Mouse (Mus musculus) ES-Bruce4 (cell line): ENCODE measurements at regions not wholly inside any gene's neighbourhood (a gene's known extent, or its start where the extent isn't known, plus 50 kb on each side); places are given as distances from the start of the nearest gene placed in this dataset.

Source experiments
- H3K27ac ChIP-seq: 2 replicates; pipeline ENCODE4 v1.5.1; 2012; ENCODE audit warnings: low read length, inconsistent platforms; ENCODE audit not compliant: insufficient read depth
- H3K27me3 ChIP-seq: 2 replicates; pipeline ENCODE4 v1.6.1; 2012; ENCODE audit warnings: mild to moderate bottlenecking, low read length, inconsistent platforms; ENCODE audit not compliant: control insufficient read depth, poor library complexity, insufficient read depth, severe bottlenecking
- H3K36me3 ChIP-seq: 2 replicates; pipeline ENCODE4 v1.6.1; 2012; ENCODE audit warnings: inconsistent platforms, mild to moderate bottlenecking, low read length, moderate library complexity; ENCODE audit not compliant: control insufficient read depth, poor library complexity, insufficient read depth, severe bottlenecking
- H3K4me1 ChIP-seq: one replicate; pipeline ENCODE4 v1.8.1; 2011; ENCODE audit warnings: low read length; ENCODE audit not compliant: control insufficient read depth, insufficient read depth
- H3K4me3 ChIP-seq: 2 replicates; pipeline ENCODE4 v1.5.1; 2011; ENCODE audit warnings: low read depth, mild to moderate bottlenecking, low read length
- H3K9ac ChIP-seq: 2 replicates; pipeline ENCODE4 v1.6.1; 2012; ENCODE audit warnings: low read depth, mild to moderate bottlenecking, inconsistent platforms; ENCODE audit not compliant: poor library complexity, severe bottlenecking
- H3K9me3 ChIP-seq: replicated peaks from 2 replicates; pipeline ENCODE4 v1.6.1; 2012; ENCODE audit warnings: mild to moderate bottlenecking, low read length, inconsistent platforms; ENCODE audit not compliant: control insufficient read depth, poor library complexity, insufficient read depth, severe bottlenecking
- CTCF ChIP-seq: IDR thresholded peaks from one replicate; pipeline ENCODE4 v1.8.1; 2011; ENCODE audit warnings: low read depth, low read length
- EP300 ChIP-seq: IDR thresholded peaks from 2 replicates; pipeline ENCODE4 v1.6.1; 2011; ENCODE audit warnings: low read depth, low read length; ENCODE audit not compliant: insufficient read depth
- POLR2A ChIP-seq: IDR thresholded peaks from one replicate; pipeline ENCODE4 v1.8.1; 2011; ENCODE audit warnings: low read length; ENCODE audit not compliant: insufficient read depth

DNA sequence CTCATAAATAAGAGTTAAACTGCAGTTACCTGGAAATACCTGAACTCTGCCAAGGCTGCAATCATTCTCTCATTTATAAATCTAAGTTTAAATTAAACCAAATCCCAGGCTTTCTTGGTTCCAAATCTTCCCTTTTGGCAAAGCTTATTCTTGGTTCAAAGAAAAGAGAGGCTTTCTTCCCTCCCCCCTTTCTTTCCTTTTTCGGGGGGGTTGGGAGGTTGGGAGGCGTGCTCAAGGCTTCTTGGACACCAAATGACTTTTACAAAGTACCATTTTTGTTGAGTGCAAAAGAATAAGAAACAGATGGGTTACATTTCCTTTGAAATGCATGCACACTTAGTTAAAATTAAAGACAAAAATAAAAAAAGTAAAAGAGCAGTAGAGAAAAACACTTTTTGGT lies 105.4 kb upstream of the Mroh9 start:
- H3K4me3 ChIP-seq: no peak overlapping the region
- no peaks in the 10 kb centered on the region for H3K9me3 ChIP-seq
- no peaks in the 10 kb centered on the region for H3K27me3 ChIP-seq
- no peak overlapping the region for H3K27ac ChIP-seq
- TF ChIP-seq EP300 (no peak), POLR2A (no peak), CTCF (no peak)
- H3K36me3 ChIP-seq: no peaks in the 10 kb centered on the region
- H3K4me1 ChIP-seq: peaks cover 1% of the 10 kb centered on the region
- no peak overlapping the region for H3K9ac ChIP-seq

DNA sequence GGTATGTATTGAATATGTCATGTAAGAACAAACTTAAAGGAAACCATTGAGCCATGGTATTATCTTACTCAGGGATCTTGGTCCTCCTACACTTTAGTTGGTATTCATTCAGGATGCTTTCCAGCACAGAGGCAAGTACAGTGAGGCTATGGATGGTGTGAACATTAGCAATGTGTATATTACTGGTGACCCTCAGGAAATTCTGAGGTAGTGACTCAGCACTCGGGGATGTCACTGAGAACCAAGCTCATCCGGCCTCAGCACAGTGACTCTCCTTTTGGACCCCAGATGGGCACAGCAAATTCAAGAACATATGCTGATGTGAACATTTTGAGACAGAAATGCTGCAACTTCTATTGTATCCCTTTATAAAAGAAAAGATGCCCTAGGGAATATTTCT lies 96.4 kb upstream of the Mroh9 start:
- no peak overlapping the region for H3K9ac ChIP-seq
- H3K4me3 ChIP-seq: no peak overlapping the region
- H3K9me3 ChIP-seq: no peaks in the 10 kb centered on the region
- no peak overlapping the region for H3K27ac ChIP-seq
- H3K4me1 ChIP-seq: no peaks in the 10 kb centered on the region
- no peak for TF ChIP-seq CTCF
- TF ChIP-seq EP300: no peak
- no peak for TF ChIP-seq POLR2A
- H3K27me3 ChIP-seq: no peaks in the 10 kb centered on the region
- no peaks in the 10 kb centered on the region for H3K36me3 ChIP-seq

DNA sequence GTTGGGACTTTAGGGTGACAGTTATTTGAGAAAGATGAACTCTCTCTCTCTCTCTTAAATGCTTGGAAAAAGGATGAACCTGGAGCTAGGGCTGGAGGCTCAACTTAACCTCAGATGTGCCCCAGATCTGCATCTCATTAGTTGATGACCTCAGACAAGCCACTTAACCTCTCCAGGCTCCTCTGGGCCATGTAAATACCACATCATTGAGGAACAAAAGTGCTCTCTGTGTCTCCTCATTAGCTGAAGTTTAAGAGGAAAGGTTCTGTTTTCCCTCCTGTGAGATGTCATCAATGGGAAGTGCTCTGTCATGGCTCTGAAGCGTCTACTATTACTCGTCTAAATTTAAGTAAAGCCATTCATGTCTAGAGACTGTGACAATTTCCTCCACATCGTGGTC lies 91.5 kb upstream of the Mroh9 start:
- no peak for TF ChIP-seq CTCF
- no peak for TF ChIP-seq POLR2A
- TF ChIP-seq EP300: no peak
- no peak overlapping the region for H3K4me3 ChIP-seq
- no peaks in the 10 kb centered on the region for H3K9me3 ChIP-seq
- H3K36me3 ChIP-seq: no peaks in the 10 kb centered on the region
- no peaks in the 10 kb centered on the region; the same call in 1 of the 2 replicates for H3K27me3 ChIP-seq
- H3K27ac ChIP-seq: no peak overlapping the region
- no peak overlapping the region for H3K9ac ChIP-seq
- no peaks in the 10 kb centered on the region for H3K4me1 ChIP-seq

DNA sequence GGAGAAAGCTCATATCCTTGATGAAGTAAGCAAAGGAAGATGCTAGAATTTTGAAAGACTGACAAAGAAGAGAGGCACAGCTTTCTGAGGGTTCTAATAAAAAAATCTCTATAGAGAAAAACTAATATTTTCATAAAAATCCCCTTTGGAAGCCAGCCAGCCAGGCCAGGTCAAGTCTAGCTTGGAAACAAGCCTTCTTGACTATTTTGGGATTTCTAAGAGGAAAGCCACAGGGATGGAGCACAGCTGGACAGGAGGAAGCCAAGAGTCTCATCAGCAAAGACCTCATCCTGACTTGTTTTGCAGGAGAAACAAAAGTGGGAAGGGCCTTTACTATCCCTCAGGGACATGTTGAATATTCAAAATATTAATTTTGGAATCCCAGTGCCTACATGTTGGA lies 81.6 kb upstream of the Mroh9 start:
- H3K4me1 ChIP-seq: peaks cover 2% of the 10 kb centered on the region
- no peaks in the 10 kb centered on the region for H3K36me3 ChIP-seq
- H3K4me3 ChIP-seq: no peak overlapping the region
- peaks cover 10% of the 10 kb centered on the region for H3K9me3 ChIP-seq
- no peak overlapping the region for H3K27ac ChIP-seq
- no peak for TF ChIP-seq CTCF
- TF ChIP-seq POLR2A: no peak
- no peak for TF ChIP-seq EP300
- H3K9ac ChIP-seq: no peak overlapping the region
- no peaks in the 10 kb centered on the region for H3K27me3 ChIP-seq

DNA sequence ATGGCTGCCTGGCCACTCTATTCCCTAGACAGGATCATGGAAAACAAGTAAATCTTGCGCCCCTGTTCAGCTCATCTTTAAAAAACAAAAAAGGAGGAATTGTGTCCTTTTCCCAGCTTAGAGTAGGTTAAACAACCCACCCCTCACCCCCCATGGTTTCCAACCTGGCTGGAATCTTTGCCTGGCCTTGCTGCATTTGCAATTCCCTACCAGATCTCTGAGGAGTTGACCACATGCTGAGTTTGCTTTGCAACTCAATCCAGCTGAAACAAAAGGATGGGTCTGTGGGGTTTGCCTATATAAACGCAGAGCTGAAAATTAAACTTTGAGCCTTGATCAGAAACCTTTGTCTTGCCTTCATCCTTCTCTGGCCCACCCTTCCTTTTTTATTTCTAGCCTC lies 78.2 kb upstream of the Mroh9 start:
- peak overlapping the region; percentile 83 for H3K27ac ChIP-seq
- TF ChIP-seq EP300 (peak; percentile 78), POLR2A (no peak)
- H3K27me3 ChIP-seq: no peaks in the 10 kb centered on the region
- no peak overlapping the region for H3K9ac ChIP-seq
- no peaks in the 10 kb centered on the region for H3K36me3 ChIP-seq
- H3K4me1 ChIP-seq: peaks cover 2% of the 10 kb centered on the region
- H3K4me3 ChIP-seq: no peak overlapping the region
- peaks cover 6% of the 10 kb centered on the region; the same call in 1 of the 2 replicates for H3K9me3 ChIP-seq

DNA sequence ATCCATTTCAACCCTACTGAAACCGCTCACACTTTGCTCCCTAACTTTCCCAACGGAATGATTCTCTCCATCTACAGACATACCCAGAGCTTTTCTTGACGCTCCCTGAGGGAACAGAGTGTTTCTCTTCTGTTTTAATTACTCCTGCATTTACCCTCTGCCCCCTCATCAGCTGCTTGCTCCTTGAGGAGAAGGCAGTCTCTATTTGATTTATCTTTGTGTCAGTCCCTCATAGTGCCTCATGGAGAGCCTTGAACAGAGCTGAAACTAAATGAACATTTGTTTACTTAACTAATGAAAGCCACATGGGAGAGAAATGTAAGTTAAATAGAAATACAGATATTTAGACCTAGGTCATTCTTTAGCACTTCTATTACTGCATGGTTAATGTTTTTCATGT lies 74.4 kb upstream of the Mroh9 start:
- Histone ChIP-seq H3K27ac (no peak overlapping the region), H3K9ac (no peak overlapping the region), H3K36me3 (no peaks in the 10 kb centered on the region), H3K4me3 (no peak overlapping the region), H3K27me3 (no peaks in the 10 kb centered on the region), H3K9me3 (peaks cover 2% of the 10 kb centered on the region; the same call in 1 of the 2 replicates), H3K4me1 (peaks cover 2% of the 10 kb centered on the region)
- TF ChIP-seq POLR2A (no peak), EP300 (no peak), CTCF (no peak)
